Mouse (Mus musculus): ENCODE data around the gene St13. TPM values are rescaled to one million over a fixed set of nuclear protein-coding genes. Genes with fewer than 3 reads are reported as not detected.

Gene St13
- total RNA-seq, 1 experiment from 2014 or later = 303 TPM

DNA sequence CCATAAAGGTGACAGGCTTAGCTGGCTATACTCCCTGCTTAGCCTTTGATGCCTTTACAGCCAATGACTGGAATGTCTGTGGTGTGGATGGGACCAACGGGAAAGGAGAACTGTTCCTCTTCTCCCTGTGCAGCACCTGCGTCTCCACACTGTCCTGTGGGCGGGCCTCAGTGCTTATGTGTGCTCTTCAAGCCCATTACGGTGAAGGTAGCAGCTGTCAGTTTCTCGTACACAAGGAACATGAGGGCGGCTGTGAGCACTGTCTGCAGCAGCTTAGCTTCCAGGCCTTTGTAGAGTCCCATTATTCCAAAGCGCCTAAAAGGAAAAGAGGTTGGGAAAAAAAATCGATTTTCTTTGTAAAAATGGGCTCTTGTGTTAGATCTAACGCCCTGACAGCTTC, 80.4 kb downstream of the St13 start:
- DNase-seq = no peak

DNA sequence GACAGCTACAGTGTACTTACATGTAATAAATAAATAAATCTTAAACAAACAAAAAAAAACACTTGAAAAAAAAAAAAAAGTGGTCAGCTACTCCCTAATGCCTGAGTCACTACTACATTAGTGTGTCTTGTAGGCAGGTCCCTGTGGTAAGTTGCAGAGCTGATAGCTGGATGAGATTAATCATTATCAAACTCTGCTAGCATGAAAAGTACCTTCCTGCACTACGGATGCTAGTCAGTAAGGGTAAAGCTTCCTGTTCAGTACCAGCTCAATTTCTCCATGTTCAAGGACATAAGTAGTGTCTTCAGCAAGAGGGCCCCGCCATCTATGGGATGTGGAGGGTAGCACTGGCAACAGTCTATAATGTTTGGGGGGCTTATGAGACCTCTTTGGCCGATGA, 85.9 kb downstream of the St13 start:
- DNase-seq = no peak

Other genes with a start within 250 kb of the St13 start
- gene Mrtfa, start 209.3 kb downstream of the St13 start, total RNA-seq (2021) = 23.4 and 32.1 TPM in 2 replicates
- 0.26 and 0.33 TPM in 2 replicates for gene Mchr1, start 164.6 kb downstream of the St13 start, total RNA-seq (2021)
- 139 and 141 TPM in 2 replicates for gene Slc25a17, start 39.3 kb downstream of the St13 start, total RNA-seq (2021)
- 21.6 and 29.2 TPM in 2 replicates for gene Xpnpep3, start 61 bp upstream of the St13 start, total RNA-seq (2021)
- not detected in 2 replicates for gene Dnajb7, start 8.2 kb upstream of the St13 start, total RNA-seq (2021)
- 118 and 119 TPM in 2 replicates for gene Rbx1, start 66.2 kb upstream of the St13 start, total RNA-seq (2021)
- 68.0 and 79.0 TPM in 2 replicates for gene Ep300, start 185.3 kb upstream of the St13 start, total RNA-seq (2021)